Mouse (Mus musculus): ENCODE results near the gene Rab36.

The Rab36 gene

DNA sequence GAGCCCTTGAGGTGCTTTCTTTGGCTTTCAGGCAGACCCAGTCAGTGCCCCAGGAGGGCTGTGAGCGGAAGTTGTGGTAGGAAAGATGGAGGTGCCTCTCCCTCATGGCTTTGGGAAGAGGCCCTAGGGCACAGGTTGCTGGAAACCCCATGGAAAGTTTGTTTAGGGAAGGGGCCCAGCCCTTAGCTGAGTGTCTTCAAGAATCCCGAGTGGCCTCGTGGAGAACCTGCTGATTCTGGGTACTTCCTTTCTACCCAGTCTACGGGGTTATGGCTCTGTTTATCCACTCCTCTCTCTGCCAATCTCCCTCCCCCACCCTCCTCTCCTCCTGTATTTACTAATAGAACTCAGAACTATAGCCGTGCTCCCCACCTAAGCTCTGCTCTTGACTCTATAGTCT is 38.8 kb downstream of the Rab36 start:
- DNase-seq: no peak

DNA sequence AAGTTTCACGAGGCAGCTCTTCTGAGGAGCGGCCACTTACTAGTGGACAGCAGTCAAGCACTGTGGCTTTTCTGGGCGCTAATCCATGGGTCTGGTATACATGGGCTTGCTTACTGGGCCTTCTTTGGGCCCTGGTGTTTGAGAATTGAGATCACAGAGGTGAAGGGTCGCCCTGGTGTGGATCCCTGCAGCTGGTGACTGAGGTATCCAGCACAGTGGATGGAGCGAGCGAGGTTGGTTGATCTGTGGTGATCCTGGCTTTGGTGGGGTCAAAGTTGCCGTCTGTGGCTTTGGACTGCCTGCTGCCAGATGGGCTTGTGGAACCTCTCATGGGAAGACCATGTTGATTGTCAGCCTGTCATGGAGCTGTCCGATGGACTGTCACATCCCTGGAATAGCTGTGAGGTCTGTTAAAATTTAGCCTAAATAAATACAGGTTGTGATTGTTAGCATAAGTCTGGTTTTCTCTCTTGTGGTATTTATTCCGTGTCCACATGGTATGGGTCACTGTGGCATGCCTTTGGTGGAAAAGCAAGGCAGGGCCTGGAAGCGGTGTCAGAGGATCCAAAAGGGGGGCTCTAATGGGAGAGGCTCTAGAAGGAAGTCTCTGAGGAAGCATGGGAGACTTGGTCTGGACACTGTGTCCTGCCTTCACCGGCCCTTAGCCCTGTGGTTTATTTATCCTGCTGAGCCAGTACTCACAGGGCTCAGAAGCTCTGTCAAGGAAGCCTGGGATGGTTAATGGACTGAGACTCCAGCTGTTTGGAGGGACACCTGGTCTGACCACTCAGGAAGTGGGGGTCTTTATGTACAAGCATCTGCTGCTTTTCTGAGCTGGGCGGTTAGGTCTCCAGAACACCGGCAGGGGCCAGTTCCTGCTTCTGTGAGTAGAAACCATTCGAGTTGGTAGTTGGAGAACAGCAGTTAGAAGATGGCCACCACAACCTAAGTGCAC is 41.6 kb downstream of the Rab36 start:
- DNase-seq: no peak

DNA sequence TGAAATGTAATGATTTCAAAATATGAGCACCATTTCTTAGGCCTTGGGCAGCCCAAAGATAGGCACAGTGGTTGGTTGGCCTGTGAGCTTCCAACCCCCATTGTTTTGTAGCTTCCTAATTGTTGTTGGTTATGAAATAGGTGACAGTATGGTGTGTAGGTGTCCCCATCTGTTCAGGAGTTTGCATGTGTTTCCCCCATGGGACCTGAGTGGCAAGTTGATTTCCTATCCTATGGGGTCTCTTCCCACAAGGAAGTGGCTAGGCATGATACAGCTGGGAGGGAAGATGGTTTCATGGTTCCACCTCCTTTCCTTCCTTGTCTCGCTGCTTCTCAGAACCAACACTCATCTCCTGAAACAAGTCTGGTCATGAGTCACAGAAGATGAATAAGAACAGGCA is 48.5 kb downstream of the Rab36 start:
- no peak for DNase-seq

DNA sequence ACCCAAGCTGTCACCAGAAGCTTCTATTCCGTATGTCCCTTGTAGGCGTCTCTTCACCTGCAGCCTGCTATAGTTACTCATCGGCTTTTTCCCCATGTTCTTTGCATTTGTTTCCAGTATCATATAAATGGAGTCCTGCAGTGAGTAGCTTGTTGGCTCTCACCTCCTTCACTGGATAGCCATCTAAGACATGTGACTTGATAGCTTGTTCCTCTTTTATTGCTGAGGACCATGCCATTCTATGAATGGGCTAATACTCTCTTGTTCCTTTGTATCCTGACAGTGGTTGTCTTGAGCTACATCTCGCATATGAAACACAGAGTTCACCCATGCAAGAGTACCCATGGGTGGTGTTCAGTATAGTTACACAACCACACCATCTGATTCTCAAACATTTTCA is 51.6 kb downstream of the Rab36 start:
- no peak for DNase-seq

DNA sequence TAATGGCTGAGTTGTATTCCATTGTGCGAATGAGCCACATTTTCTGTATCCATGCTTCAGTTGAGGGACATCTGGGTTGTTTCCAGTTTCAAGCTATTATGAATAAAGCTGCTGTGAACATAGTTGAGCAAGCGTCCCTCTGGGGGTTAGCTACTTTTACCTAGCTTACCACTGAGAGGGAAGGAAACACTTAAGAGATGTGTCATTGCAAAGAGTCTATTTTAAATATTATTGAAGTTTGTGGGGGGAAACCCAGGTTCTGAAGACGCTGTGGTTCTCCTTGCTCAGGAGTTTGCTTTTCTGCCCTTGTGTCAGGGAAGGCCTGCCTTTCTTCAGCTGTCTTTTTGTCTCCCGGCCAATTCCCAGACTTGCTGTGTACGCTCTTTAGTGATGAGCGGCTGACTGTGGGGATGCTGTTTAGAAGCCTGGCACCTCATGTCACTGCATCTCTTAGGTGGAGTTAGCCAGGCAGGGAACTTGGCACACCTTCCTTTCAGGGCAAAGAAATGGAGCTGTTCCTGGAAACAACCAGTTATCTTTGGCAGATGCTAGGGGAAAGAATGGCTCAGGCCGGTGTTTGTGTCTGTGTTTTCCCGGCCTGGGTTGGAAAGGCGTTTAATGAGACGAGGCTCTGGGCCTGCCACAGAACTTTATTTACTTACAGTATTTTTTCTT is 54.8 kb downstream of the Rab36 start:
- no peak for DNase-seq

DNA sequence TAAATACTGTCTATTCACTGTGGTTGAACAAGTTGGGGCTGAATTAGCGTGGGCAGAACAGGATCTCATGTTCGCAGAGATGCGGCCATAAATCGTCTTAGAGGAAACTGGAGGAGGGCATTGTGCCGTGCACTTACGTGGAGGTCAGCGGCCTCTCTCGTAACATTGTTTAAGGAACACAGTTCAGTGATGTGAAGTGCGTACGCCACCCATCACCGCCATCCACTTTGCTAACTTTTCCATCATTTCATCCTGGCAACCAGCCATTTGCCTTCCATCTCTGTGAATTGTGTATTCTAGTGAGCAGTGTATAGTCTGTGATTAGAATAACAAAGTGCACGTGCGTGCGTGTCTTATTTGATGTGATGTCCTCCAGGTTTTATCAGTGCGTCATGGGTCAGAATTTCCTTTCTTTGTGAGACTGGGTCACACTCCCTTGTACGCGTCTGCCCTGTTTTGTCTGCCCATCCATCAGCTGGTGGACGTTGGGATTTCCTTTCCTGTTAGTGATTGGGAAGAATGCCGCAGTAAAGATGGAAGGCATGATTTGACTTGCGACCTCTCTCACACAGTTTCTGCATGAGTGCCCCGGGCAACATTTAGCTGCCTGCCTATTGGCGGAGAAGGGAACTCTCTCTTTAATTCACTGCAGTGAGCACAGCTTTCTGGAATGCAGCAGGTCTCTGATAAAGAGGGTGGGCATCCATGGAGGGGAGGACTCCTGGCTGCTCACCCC is 56.6 kb downstream of the Rab36 start:
- DNase-seq: no peak

DNA sequence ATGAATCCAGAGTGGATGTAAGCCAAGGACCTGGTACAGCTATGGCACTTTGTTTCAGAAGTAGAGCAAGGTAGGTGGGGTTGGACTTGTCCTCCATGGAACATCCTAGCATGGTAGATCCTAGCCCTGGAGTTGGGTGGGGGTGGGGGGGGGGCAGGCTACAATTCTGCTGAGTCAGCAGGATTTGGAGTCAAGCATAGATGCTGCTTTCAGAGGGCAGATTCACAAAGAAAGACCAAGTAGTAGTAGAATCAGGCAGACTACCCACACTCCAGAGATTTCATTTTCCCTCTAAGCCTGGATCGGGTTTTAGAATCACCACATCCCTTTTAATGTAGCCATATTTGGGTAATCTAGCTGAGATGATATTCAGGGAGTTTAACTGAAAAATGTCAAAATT is 57.5 kb downstream of the Rab36 start:
- no peak for DNase-seq

DNA sequence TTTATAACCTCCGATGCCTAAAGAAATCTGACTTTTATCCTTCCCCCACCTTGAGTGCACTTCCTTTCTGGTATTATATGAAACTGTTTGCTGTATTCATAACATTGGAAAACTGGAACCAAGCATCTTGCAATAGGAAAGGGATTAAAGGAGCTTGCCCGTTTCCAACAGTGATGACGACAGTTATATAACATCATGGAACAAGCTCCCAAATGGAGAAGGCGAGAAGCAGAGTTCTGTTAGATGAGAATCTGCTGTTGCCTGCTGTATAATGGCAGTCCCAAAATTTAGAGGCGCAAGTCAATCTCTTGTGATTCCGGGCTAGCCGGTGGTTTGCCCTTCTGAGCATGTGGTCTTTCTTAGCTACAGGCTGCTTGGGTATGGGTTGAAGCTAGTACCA is 58.4 kb downstream of the Rab36 start:
- no peak for DNase-seq

DNA sequence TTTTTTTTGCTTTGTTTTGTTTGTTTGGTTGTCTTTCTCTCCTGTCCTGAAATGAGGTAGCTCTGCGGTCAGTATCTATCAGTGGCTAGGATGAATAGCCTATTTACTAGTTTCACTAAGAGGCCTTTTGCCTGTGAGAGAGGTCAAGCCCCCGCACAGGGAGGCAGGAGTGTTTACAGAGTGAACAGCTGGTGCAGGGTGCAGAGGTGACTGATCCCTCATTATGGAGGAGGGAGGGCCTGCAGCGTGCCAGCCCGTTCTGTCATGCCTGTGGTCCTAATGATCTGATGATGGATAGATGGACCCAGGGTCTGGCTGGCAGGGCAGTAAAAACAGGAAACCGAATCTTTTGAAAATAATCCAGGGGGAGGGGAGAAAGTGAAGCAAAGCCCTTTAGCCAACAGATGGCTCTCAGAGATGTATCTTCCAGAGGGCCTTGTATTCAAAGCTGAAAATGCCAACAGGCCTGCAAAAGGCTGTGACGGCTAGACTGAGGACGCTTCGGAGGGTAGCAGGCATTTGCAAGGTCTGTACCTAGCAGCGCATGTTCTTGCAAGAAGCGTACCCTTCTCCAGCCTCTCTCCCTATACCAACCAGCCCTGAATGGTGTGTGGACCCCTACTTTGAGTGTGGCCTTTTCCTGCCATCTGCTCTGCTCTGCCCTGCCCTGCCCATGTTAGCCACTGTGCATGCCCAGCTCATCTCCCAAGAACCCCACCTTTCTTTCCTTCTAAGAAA is 61.8 kb downstream of the Rab36 start:
- DNase-seq: no peak

DNA sequence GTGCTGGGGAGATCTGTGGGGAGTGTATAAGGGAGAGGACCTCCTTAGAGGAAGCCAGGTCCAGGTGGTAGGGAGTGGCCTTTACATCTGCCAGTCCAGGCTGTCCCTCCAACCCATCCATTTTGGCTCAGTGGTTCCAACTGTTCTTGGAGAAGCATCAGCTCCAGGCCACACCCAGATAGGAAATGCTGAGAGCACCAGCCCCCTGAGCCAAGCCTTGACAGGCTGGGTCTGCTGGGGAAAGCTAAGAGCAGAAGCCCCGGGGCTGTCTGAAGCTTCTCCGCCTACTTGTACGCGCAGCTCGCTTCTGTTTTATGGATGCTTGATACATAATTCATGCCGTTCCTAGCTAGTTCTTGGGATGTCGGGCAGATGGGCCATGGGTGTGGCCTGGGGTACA is 63.4 kb downstream of the Rab36 start:
- DNase-seq: no peak

DNA sequence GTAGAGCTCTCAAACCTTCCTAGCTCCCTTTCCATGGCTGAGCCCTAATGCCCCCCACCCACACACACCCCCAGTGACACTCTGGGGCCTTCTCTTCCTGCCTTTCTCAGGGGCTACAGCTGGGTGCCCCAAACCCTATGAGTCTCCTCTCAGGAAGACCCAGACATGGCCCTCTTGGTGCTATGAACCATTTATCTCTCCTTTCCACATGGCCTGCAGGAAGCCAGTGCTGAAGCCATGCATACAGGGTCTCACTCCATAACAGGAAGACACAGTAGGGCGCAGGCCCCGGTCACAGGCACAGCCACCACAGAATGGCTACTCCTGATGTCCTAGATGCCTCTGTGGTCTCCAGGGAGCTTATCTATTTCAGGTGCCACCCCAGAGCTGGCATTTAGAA is 66.6 kb downstream of the Rab36 start:
- DNase-seq: no peak
